Mouse (Mus musculus): ENCODE measurements at regions not wholly inside any gene's neighbourhood (a gene's known extent, or its start where the extent isn't known, plus 50 kb on each side); places are given as distances from the start of the nearest gene placed in this dataset.

GRCm38 (mm10) chr10:43790780-43791179 is 110.8 kb downstream of the Qrsl1 start:
- Histone ChIP-seq H3K9me3 (replicated peaks) (no peaks in the 10 kb centered on the region), H3K4me1 (ENCODE audit: insufficient read depth, low read depth, low read length) (peaks cover 36% of the 10 kb centered on the region), H3K27me3 (ENCODE audit: insufficient read depth, low read length) (no peaks in the 10 kb centered on the region), H3K4me3 (ENCODE audit: low read depth, low read length) (no peak overlapping the region), H3K36me3 (replicated peaks) (no peaks in the 10 kb centered on the region)
- no peak for ATAC-seq (ENCODE audit: extremely low read depth, insufficient number of reproducible peaks, low FRiP score, poor library complexity, severe bottlenecking)
- TF ChIP-seq GATA2 (IDR thresholded peaks at IDR 0.05; ENCODE audit: borderline replicate concordance, low read depth, low read length) (no peak), TAL1 (conservative IDR thresholded peaks at IDR 0.05; ENCODE audit: low read depth, low read length) (no peak), GATA1 (IDR thresholded peaks at IDR 0.05; ENCODE audit: borderline replicate concordance, low read length) (no peak), CTCF (IDR thresholded peaks at IDR 0.05; ENCODE audit: low read depth, low read length) (no peak), POLR2AphosphoS5 (IDR thresholded peaks at IDR 0.05; ENCODE audit: insufficient replicate concordance, low read depth, low read length) (no peak)
- DNase-seq (ENCODE audit: low spot score), result no peak

GRCm38 (mm10) chr10:43791525-43792021 is 110.0 kb downstream of the Qrsl1 start:
- Histone ChIP-seq H3K9me3 (replicated peaks) (no peaks in the 10 kb centered on the region), H3K27me3 (ENCODE audit: insufficient read depth, low read length) (no peaks in the 10 kb centered on the region), H3K4me1 (ENCODE audit: insufficient read depth, low read depth, low read length) (peaks cover 36% of the 10 kb centered on the region), H3K36me3 (replicated peaks) (no peaks in the 10 kb centered on the region), H3K4me3 (ENCODE audit: low read depth, low read length) (no peak overlapping the region; the same call in 1 of the 2 replicates)
- DNase-seq (ENCODE audit: low spot score) (no peak), ATAC-seq (ENCODE audit: extremely low read depth, insufficient number of reproducible peaks, low FRiP score, poor library complexity, severe bottlenecking) (peak; percentile 49; the same call in 1 of the 2 replicates)
- TF ChIP-seq TAL1 (conservative IDR thresholded peaks at IDR 0.05; ENCODE audit: low read depth, low read length) (peak; percentile 71), POLR2AphosphoS5 (IDR thresholded peaks at IDR 0.05; ENCODE audit: insufficient replicate concordance, low read depth, low read length) (no peak), GATA1 (IDR thresholded peaks at IDR 0.05; ENCODE audit: borderline replicate concordance, low read length) (no peak)

GRCm38 (mm10) chr10:43792618-43793017 is 108.9 kb downstream of the Qrsl1 start:
- no peaks in the 10 kb centered on the region for H3K36me3 ChIP-seq (replicated peaks)
- H3K4me1 ChIP-seq (ENCODE audit: insufficient read depth, low read depth, low read length), result peaks cover 36% of the 10 kb centered on the region
- TF ChIP-seq CTCF (IDR thresholded peaks at IDR 0.05; ENCODE audit: low read depth, low read length) (no peak), GATA1 (IDR thresholded peaks at IDR 0.05; ENCODE audit: borderline replicate concordance, low read length) (no peak), TAL1 (conservative IDR thresholded peaks at IDR 0.05; ENCODE audit: low read depth, low read length) (no peak), GATA2 (IDR thresholded peaks at IDR 0.05; ENCODE audit: borderline replicate concordance, low read depth, low read length) (no peak), POLR2AphosphoS5 (IDR thresholded peaks at IDR 0.05; ENCODE audit: insufficient replicate concordance, low read depth, low read length) (no peak)
- no peaks in the 10 kb centered on the region for H3K9me3 ChIP-seq (replicated peaks)
- H3K27me3 ChIP-seq (ENCODE audit: insufficient read depth, low read length), result no peaks in the 10 kb centered on the region
- DNase-seq (ENCODE audit: low spot score) (no peak), ATAC-seq (ENCODE audit: extremely low read depth, insufficient number of reproducible peaks, low FRiP score, poor library complexity, severe bottlenecking) (no peak)
- no peak overlapping the region for H3K4me3 ChIP-seq (ENCODE audit: low read depth, low read length)

- Histone ChIP-seq H3K27me3 (ENCODE audit: insufficient read depth, low read length) (no peaks in the 10 kb centered on the region), H3K4me3 (ENCODE audit: low read depth, low read length) (no peak overlapping the region), H3K9me3 (replicated peaks) (no peaks in the 10 kb centered on the region), H3K36me3 (replicated peaks) (no peaks in the 10 kb centered on the region), H3K4me1 (ENCODE audit: insufficient read depth, low read depth, low read length) (peaks cover 36% of the 10 kb centered on the region)
- TF ChIP-seq TAL1 (conservative IDR thresholded peaks at IDR 0.05; ENCODE audit: low read depth, low read length), result no peak
- no peak for TF ChIP-seq GATA1 (IDR thresholded peaks at IDR 0.05; ENCODE audit: borderline replicate concordance, low read length)
- TF ChIP-seq POLR2AphosphoS5 (IDR thresholded peaks at IDR 0.05; ENCODE audit: insufficient replicate concordance, low read depth, low read length), result no peak
- no peak for TF ChIP-seq CTCF (IDR thresholded peaks at IDR 0.05; ENCODE audit: low read depth, low read length)
- TF ChIP-seq GATA2 (IDR thresholded peaks at IDR 0.05; ENCODE audit: borderline replicate concordance, low read depth, low read length), result no peak
- ATAC-seq (ENCODE audit: extremely low read depth, insufficient number of reproducible peaks, low FRiP score, poor library complexity, severe bottlenecking), result no peak
- DNase-seq (ENCODE audit: low spot score), result no peak
These were observed 107.0 kb downstream of the Qrsl1 start for GRCm38 (mm10) chr10:43794587-43794986.

GRCm38 (mm10) chr10:43800077-43800476 is 101.5 kb downstream of the Qrsl1 start:
- H3K4me3 ChIP-seq (ENCODE audit: low read depth, low read length), result no peak overlapping the region
- DNase-seq (ENCODE audit: low spot score) (no peak), ATAC-seq (ENCODE audit: extremely low read depth, insufficient number of reproducible peaks, low FRiP score, poor library complexity, severe bottlenecking) (no peak)
- H3K4me1 ChIP-seq (ENCODE audit: insufficient read depth, low read depth, low read length), result no peaks in the 10 kb centered on the region
- H3K36me3 ChIP-seq (replicated peaks), result no peaks in the 10 kb centered on the region
- H3K9me3 ChIP-seq (replicated peaks), result no peaks in the 10 kb centered on the region
- TF ChIP-seq CTCF (IDR thresholded peaks at IDR 0.05; ENCODE audit: low read depth, low read length) (no peak), GATA1 (IDR thresholded peaks at IDR 0.05; ENCODE audit: borderline replicate concordance, low read length) (no peak), GATA2 (IDR thresholded peaks at IDR 0.05; ENCODE audit: borderline replicate concordance, low read depth, low read length) (no peak), POLR2AphosphoS5 (IDR thresholded peaks at IDR 0.05; ENCODE audit: insufficient replicate concordance, low read depth, low read length) (no peak), TAL1 (conservative IDR thresholded peaks at IDR 0.05; ENCODE audit: low read depth, low read length) (no peak)
- no peaks in the 10 kb centered on the region for H3K27me3 ChIP-seq (ENCODE audit: insufficient read depth, low read length)

- H3K36me3 ChIP-seq (replicated peaks), result no peaks in the 10 kb centered on the region
- H3K4me3 ChIP-seq (ENCODE audit: low read depth, low read length), result no peak overlapping the region
- no peaks in the 10 kb centered on the region for H3K27me3 ChIP-seq (ENCODE audit: insufficient read depth, low read length)
- DNase-seq (ENCODE audit: low spot score), result no peak
- TF ChIP-seq GATA1 (IDR thresholded peaks at IDR 0.05; ENCODE audit: borderline replicate concordance, low read length), result no peak
- TF ChIP-seq GATA2 (IDR thresholded peaks at IDR 0.05; ENCODE audit: borderline replicate concordance, low read depth, low read length), result no peak
- no peak for TF ChIP-seq TAL1 (conservative IDR thresholded peaks at IDR 0.05; ENCODE audit: low read depth, low read length)
- no peak for TF ChIP-seq POLR2AphosphoS5 (IDR thresholded peaks at IDR 0.05; ENCODE audit: insufficient replicate concordance, low read depth, low read length)
- TF ChIP-seq CTCF (IDR thresholded peaks at IDR 0.05; ENCODE audit: low read depth, low read length), result no peak
- no peaks in the 10 kb centered on the region for H3K9me3 ChIP-seq (replicated peaks)
- no peaks in the 10 kb centered on the region for H3K4me1 ChIP-seq (ENCODE audit: insufficient read depth, low read depth, low read length)
- 0 out of 2 replicates have a peak, but pooled peaks have one; percentile 28 for ATAC-seq (ENCODE audit: extremely low read depth, insufficient number of reproducible peaks, low FRiP score, poor library complexity, severe bottlenecking)
These were observed 86.3 kb downstream of the Qrsl1 start for GRCm38 (mm10) chr10:43815291-43815690.
